Mouse (Mus musculus) retina, adult 2 months (tissue): ENCODE results near the gene Uba52.

ENCODE experiments used
- DNase-seq: peaks from one replicate; pipeline ENCODE4 v3.0.0-alpha.2; 2012; ENCODE audit warnings: low read depth, low spot score

The Uba52 gene

GRCm38 (mm10) chr8:70510228-70510915, at the start of gene Uba52:
TSS of gene Uba52 (minus strand) at chr8:70510801.
- peak; percentile 94 for DNase-seq

- no peak for DNase-seq
Observed at GRCm38 (mm10) chr8:70560096-70560495, 49.5 kb upstream of the Uba52 start.

- no peak for DNase-seq
Observed at GRCm38 (mm10) chr8:70558983-70559382, 48.4 kb upstream of the Uba52 start.

- no peak for DNase-seq
Observed at GRCm38 (mm10) chr8:70558334-70558733, 47.7 kb upstream of the Uba52 start.

GRCm38 (mm10) chr8:70555079-70555747, 44.6 kb upstream of the Uba52 start:
- no peak for DNase-seq

- peak; percentile 20 for DNase-seq
Observed at GRCm38 (mm10) chr8:70553740-70554139, 43.1 kb upstream of the Uba52 start.

GRCm38 (mm10) chr8:70552836-70553235, 42.2 kb upstream of the Uba52 start:
- no peak for DNase-seq

GRCm38 (mm10) chr8:70551558-70552161, 41.1 kb upstream of the Uba52 start:
- no peak for DNase-seq

- DNase-seq: no peak
Observed at GRCm38 (mm10) chr8:70549412-70550184, 39.0 kb upstream of the Uba52 start.

GRCm38 (mm10) chr8:70547762-70548161, 37.2 kb upstream of the Uba52 start:
- DNase-seq: no peak

GRCm38 (mm10) chr8:70546412-70546811, 35.8 kb upstream of the Uba52 start:
- no peak for DNase-seq

- no peak for DNase-seq
Observed at GRCm38 (mm10) chr8:70544200-70544687, 33.6 kb upstream of the Uba52 start.

GRCm38 (mm10) chr8:70541081-70541480, 30.5 kb upstream of the Uba52 start:
- DNase-seq: no peak

GRCm38 (mm10) chr8:70540507-70541071, 30.0 kb upstream of the Uba52 start:
- DNase-seq: no peak

GRCm38 (mm10) chr8:70540013-70540506, 29.5 kb upstream of the Uba52 start:
- DNase-seq: no peak

GRCm38 (mm10) chr8:70539077-70539813, 28.6 kb upstream of the Uba52 start, which contains the start of gene Ell:
TSS of gene Ell (plus strand) at chr8:70539457.
- peak; percentile 90 for DNase-seq

- peak; percentile 98 for DNase-seq
Observed at GRCm38 (mm10) chr8:70538633-70539076, 28.1 kb upstream of the Uba52 start.

- no peak for DNase-seq
Observed at GRCm38 (mm10) chr8:70538024-70538579, 27.5 kb upstream of the Uba52 start.

- DNase-seq: no peak
Observed at GRCm38 (mm10) chr8:70535701-70536100, 25.1 kb upstream of the Uba52 start.

GRCm38 (mm10) chr8:70535221-70535620, 24.6 kb upstream of the Uba52 start:
- no peak for DNase-seq
